Mouse (Mus musculus): Measurements from ENCODE around the gene Pdpr.

DNA sequence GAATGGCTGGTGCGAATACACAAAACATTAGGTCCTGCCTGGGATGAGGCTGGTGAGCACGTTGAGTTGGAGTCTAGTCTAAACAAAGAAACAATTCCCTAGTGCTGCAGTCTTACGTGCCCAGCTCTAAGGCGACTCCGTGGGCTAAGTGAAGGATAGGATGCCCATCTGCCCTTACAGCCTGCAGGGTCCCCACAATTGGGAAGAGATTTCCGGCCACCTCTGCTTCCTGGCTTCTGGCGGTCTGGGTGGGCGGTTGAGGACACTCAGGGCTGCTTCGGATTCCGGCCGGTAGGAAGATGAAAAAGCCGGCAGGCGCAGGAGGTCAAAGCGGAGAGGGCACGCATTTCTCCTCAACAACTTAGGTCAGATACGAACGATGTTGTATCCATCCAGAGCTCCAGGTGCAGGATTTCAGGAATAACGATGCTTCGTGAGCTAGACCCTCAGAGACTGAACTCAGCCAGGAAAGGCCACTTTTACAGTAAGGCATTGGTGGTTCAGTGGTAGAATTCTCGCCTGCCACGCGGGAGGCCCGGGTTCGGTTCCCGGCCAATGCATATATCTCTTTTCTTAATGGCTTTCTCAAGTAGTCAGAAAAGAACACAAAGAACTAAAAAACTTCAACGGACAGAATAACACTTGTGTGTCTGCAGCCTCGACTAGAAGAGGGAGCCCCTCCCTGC is 32.2 kb upstream of the Pdpr start:
- TF ChIP-seq POLR2A (IDR thresholded peaks at IDR 0.05; ENCODE audit: insufficient read depth, low read length) (no peak), CTCF (IDR thresholded peaks at IDR 0.05; ENCODE audit: low read depth, low read length) (no peak)

Data from ES-Bruce4 (cell line).